Mouse (Mus musculus): ENCODE data around the gene Col23a1.

Col23a1 gene

GRCm38 (mm10) chr11:51477571-51477970, 187.9 kb downstream of the Col23a1 start:
- in situ Hi-C loops (cut with MboI, MseI) = no loop called here

- in situ Hi-C loops (cut with MboI, MseI) = no loop called here
Measured at GRCm38 (mm10) chr11:51482251-51482650, 192.5 kb downstream of the Col23a1 start.

- in situ Hi-C loops (cut with MboI, MseI) = no loop called here
Measured at GRCm38 (mm10) chr11:51485051-51485521, 195.4 kb downstream of the Col23a1 start.

- in situ Hi-C loops (cut with MboI, MseI) = no loop called here
Measured at GRCm38 (mm10) chr11:51485775-51486464, 196.2 kb downstream of the Col23a1 start.

- in situ Hi-C loops (cut with MboI, MseI) = no loop called here
Measured at GRCm38 (mm10) chr11:51488813-51489212, 199.1 kb downstream of the Col23a1 start.

- in situ Hi-C loops (cut with MboI, MseI) = no loop called here
Measured at GRCm38 (mm10) chr11:51493421-51493820, 203.7 kb downstream of the Col23a1 start.

- in situ Hi-C loops (cut with MboI, MseI) = no loop called here
Measured at GRCm38 (mm10) chr11:51494178-51494577, 204.5 kb downstream of the Col23a1 start.

GRCm38 (mm10) chr11:51499776-51500175, 210.1 kb downstream of the Col23a1 start:
- in situ Hi-C loops (cut with MboI, MseI) = no loop called here

- in situ Hi-C loops (cut with MboI, MseI) = no loop called here
Measured at GRCm38 (mm10) chr11:51502431-51502851, 212.7 kb downstream of the Col23a1 start.

GRCm38 (mm10) chr11:51504946-51505345, 215.2 kb downstream of the Col23a1 start:
- in situ Hi-C loops (cut with MboI, MseI) = no loop called here

- in situ Hi-C loops (cut with MboI, MseI) = no loop called here
Measured at GRCm38 (mm10) chr11:51508053-51508452, 218.3 kb downstream of the Col23a1 start.

- in situ Hi-C loops (cut with MboI, MseI) = no loop called here
Measured at GRCm38 (mm10) chr11:51509211-51509610, 219.5 kb downstream of the Col23a1 start.

- in situ Hi-C loops (cut with MboI, MseI) = no loop called here
Measured at GRCm38 (mm10) chr11:51513019-51513418, 223.3 kb downstream of the Col23a1 start.

- in situ Hi-C loops (cut with MboI, MseI) = no loop called here
Measured at GRCm38 (mm10) chr11:51515346-51515745, 225.6 kb downstream of the Col23a1 start.

GRCm38 (mm10) chr11:51518100-51518499, 228.4 kb downstream of the Col23a1 start:
- in situ Hi-C loops (cut with MboI, MseI) = no loop called here

GRCm38 (mm10) chr11:51518585-51518984, 228.9 kb downstream of the Col23a1 start:
- in situ Hi-C loops (cut with MboI, MseI) = no loop called here

GRCm38 (mm10) chr11:51521440-51521839, 231.7 kb downstream of the Col23a1 start:
- in situ Hi-C loops (cut with MboI, MseI) = no loop called here

- in situ Hi-C loops (cut with MboI, MseI) = no loop called here
Measured at GRCm38 (mm10) chr11:51523215-51523614, 233.5 kb downstream of the Col23a1 start.

GRCm38 (mm10) chr11:51523625-51524024, 233.9 kb downstream of the Col23a1 start:
- in situ Hi-C loops (cut with MboI, MseI) = no loop called here

- in situ Hi-C loops (cut with MboI, MseI) = no loop called here
Measured at GRCm38 (mm10) chr11:51526631-51527161, 237.0 kb downstream of the Col23a1 start.

- in situ Hi-C loops (cut with MboI, MseI) = no loop called here
Measured at GRCm38 (mm10) chr11:51533128-51533533, 243.4 kb downstream of the Col23a1 start.

GRCm38 (mm10) chr11:51534314-51534713, 244.6 kb downstream of the Col23a1 start:
- in situ Hi-C loops (cut with MboI, MseI) = no loop called here

- in situ Hi-C loops (cut with MboI, MseI) = loop anchor here (5.0 kb wide), 1 partner anchor 246 kb away; no protein-coding TSS in a partner anchor
Measured at GRCm38 (mm10) chr11:51538388-51538787, 248.7 kb downstream of the Col23a1 start.
